Mouse (Mus musculus) right cerebral cortex, adult 2 months (tissue): ENCODE results near the gene Col15a1.

ENCODE experiments used
- DNase-seq, 2 experiments: peaks; one replicate each; pipeline ENCODE4 v3.0.0; 2021 to 2022; ENCODE audit warnings: low spot score in 2 of 2

The Col15a1 gene

DNA sequence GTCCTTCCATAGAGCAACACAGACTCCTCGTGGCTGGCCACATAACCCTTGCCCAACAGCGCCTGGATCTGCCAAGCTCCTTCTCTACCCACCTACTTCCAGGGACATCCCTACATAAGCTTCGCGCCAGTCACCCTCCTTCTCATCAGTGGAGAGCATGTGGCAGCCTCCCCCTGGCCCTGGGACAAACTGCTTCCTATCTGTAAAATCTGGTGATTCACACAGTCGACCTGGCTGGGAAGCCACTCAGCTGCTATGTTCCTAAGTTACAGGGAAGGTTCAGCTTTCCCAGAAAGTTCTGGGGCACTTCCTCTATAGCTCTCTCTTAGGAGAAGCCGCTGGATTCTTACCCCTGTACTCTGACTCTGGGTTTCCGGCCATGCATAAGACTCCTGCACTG is 22.5 kb downstream of the Col15a1 start:
- DNase-seq = no peak

DNA sequence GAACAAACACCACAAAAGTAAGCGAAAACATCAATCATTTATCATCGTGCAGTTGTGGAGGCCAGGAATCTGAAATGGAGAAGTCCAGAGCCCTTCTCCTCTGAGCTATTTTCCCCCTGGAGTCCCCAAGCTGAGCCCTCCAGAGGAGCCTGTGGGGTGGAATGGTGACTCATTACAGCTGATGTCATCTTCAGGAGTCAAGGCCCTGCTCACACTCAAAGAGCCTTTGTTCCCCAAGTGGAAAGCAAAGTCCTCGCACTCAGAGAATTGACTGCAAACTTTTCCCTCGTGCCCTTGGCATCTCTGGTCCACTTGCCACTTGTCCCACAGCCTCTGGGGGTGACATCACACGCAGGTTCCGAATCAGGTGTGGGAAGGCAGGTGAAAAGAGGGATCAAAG is 23.4 kb downstream of the Col15a1 start:
- DNase-seq = no peak

DNA sequence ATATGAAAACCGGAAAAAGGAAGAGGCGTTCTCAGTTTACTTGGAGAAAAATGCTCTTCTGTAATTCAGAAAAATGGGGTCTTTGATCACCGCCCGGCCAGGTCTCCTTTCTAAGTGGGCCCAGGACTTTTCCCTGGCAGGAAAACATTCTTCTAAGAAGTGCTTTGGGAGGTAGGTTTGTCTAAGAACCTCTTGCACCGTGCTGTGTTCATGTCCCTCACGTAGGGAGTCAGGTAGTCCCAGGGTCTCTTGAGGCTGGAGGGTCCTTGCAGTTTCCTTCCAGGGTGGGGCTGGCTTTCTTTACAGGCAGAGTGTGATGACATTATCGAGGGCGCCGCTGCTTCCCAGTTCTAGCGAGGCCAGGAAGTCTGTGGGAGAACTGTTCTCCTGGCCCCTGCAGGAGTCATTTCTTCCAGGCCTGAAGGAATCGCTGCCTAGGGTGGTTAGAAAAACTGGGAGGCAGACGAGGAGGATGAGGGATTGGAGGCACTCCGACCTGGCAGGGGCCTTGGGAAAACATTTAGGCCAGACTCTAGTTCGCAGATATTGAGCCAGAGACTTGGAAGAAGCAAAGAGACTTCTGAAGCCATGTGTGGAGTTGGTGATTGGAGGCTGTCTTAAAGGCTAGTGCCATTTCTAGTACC is 25.4 kb downstream of the Col15a1 start:
- no peak for DNase-seq

DNA sequence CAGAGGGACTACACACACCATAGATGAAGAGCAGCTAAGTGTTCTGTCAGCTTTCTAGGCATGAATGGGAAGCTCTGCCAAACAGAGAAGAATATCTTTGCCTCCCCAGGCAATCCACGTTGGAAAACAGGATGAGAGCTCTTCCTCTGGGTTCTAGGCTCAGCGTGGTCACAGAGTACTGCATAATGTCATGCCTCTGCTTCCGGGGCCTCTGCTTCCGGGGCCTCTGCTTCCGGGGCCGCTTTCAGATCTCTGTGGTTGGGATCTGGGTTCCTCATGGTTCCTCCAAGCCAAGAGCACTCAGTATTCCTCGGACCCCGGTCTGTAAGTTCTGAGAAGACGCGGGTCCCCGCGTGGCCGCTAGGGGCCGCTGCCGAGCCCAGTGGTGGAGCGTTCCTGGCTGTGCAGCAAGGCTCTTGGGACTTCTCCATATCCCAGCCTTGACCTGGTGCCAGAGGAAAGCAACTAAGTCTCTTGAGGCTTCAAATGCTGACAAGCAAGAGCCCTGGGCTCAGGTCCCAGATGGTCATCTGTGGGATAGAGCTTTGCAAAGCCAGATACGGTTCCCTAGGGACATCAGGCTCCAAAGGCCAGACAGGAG is 26.8 kb downstream of the Col15a1 start:
- DNase-seq = peak; percentile 64 to 77

DNA sequence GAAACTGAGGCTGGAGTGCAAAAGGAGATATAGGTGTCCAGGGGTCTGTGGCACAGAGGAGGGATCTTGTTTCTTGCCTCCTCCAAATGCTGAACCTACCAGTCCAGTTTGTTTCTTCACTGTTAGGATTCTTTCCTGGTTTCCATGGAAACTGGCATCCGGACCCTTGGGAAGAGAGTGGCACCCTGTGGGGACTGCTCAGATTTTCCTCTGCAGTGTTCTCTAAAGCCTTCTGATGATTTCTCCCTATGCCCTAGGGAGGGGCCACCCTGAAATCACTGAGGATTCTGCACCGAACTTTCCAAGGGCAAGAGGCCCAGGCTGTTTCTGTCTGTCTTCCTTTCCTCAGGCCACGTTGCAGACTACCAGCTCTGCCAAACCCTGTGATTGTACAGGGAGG is 27.4 kb downstream of the Col15a1 start:
- DNase-seq = no peak

DNA sequence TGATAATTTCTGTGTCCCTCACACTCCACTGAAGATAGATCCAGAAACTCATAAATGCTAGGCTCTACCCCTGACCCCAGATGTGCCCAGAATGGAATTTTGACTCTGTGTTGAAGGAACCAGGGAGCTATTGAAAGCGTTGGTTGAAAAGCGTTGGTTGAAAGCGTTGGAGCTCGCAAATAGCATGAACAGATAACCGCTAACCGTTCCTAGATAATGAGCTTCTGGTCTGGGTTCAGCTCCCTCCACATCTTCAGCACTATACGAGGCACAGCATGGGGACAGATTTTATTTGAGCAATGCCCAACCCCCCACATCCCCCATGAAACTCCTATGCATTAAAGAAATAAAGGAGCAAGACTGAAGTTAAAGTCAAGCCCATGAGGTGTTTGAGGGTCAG is 28.1 kb downstream of the Col15a1 start:
- no peak for DNase-seq

DNA sequence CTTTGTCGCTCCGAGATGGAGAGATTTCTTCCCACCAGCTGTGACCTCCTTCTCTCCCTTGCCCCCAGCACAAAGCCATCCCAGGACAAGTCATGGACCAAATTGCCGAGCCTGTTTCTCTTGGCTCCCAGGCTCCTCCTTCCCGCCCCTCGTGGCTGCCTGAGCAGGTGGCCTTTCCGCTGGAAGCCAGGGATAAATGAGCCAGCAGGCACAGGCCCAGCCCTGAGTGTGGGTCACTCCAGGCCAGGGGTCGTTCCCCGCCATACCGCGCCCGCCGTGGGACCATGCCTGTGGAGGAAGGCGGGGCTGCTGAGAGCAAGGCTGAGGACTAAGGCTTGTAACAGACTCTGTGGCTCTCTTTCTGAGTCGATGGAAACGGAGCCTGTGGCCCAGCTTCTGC is 29.3 kb downstream of the Col15a1 start:
- no peak for DNase-seq

DNA sequence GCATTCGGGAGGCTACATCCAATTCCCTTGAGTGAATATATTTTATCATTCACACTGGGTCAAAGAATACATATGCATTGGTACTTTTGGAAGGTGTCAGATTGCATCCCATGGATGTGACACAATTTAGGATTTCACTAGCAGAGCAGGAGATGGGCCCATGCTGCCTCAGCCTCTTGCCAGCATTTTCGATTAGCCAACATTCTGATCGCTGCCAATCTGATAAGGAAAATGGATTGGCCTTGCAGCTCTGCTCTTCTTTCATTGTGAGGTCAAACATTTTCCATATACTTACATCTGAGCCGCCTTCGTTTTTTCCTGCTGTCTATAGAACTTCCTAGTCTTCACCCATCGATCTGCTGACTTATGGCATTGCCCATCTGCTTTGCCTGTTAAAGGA is 31.2 kb downstream of the Col15a1 start:
- no peak for DNase-seq

DNA sequence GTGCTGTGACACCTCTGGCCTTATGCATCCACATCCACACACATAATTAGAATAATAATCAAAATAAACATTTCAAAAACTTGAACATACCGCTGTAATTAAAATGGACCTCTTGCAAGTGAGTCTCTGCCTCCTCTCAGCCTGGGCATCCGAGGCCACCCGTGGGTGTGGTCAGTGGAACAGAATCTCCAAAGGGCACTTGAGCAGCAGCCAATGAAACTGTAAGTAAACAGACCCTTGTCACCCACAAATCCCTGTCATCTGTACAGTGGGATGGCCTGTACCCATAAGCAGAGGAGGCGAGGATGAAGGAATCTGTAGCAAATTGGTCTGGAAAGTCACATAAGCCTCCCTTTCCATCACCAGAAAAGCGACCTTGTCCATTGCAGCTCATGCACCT is 32.9 kb downstream of the Col15a1 start:
- no peak for DNase-seq

DNA sequence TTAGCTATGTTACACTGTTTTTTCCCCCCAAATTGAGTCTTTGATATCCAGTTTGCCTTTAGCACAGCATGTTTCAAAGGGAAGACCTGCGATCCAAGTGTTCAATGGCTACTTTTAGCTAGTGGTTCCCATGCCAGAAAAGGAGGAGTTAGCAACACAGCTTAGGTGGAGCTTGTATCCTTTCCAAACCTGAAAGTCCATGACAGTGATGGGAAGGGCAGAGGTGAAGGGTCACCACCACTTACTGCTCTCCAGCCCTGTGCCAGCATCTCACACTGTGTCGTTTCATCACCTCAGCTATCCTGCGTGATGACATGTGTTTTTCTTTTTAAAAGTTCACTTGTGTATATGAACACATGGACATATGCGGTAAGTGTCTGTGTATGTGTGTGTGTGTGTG is 34.2 kb downstream of the Col15a1 start:
- DNase-seq = no peak

DNA sequence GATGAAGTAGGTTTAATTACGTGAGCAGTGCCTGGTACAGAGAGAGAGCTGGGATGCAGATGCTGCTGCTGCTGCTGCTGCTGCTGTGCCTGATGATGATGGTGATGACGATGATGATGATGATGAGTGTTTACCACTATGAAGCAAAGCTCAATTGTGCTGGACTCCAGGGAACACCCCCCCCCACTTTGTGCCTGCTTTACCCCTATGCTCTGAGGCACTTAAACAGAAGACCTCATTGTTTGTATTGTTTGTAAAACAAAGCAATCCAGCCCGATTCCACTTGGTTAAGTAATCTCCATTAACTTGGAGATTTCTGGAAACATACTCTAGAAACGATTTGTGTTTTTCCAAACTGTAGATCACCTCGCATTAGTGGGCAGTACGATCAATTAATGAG is 36.7 kb downstream of the Col15a1 start:
- DNase-seq = no peak

DNA sequence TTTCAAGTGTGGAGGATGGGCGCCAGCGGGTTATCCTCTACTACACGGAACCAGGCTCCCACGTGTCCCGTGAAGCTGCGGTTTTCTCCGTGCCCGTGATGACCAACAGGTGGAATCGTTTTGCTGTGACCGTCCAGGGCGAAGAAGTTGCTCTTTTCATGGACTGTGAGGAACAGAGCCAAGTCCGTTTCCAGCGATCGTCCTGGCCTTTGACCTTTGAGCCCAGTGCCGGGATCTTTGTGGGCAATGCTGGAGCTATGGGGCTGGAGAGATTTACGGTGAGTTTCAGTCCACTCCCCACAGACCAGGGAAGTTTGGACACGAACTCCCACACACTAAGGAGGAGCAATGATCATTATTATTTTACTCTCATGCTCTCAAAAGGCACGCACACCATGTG is 37.7 kb downstream of the Col15a1 start:
- no peak for DNase-seq

DNA sequence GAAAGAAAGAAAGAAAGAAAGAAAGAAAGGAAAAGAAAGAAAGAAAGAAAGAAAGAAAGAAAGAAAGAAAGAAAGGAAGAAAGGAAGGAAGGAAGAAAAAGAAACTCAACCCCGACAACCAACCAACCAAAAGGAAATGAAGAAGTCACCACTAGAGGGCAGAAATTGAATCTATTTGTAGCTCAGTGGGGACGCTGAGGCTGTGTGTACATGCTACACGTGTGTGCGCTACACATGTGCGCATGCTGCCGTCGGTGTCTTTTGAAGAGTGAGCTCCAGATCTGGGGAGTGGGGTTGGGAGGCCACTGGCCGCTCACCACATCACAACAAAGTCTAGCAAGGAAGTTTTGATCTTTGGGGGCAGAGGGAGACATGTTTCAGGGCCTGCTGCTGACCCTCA is 38.9 kb downstream of the Col15a1 start:
- DNase-seq = no peak

DNA sequence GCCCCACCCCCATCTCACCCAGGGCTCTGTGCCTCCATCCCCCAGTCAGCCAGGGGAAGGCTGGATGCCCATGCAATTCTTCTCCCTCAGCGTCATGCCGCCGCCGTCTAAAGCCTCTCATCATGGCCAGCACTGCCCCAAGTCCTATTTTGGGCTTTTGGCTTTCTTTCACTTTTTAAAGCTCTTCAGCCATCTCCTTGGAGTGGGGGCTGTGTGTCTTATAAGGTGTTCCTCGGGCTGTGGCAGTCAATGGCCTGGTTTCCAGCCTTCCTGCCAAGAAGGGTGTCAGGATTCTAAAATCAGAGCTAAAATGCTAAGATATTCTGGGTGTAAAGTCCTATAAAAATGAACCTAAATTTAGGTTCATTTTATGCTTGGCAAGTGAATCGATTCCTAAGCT is 39.6 kb downstream of the Col15a1 start:
- DNase-seq = peak in 1 of 2 experiments; percentile 27

DNA sequence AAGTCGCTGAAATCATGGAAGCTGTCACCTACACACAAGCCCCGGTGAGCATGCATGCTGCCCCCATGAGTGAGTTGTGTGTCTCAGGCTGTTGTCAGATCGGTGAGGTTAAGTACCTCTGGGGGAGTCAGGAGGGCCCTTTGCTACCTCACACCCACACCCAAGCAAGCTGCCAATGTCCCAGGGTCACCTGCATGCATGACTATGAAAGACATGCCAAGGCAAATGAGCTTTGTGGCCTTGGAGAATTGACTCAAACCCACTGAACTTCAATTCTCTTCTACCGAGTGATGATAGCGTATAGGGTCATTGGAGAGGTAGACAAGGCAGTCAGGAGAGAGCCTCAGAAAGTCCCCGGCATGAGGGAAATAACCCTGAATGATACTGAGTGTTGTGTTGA is 41.2 kb downstream of the Col15a1 start:
- no peak for DNase-seq

DNA sequence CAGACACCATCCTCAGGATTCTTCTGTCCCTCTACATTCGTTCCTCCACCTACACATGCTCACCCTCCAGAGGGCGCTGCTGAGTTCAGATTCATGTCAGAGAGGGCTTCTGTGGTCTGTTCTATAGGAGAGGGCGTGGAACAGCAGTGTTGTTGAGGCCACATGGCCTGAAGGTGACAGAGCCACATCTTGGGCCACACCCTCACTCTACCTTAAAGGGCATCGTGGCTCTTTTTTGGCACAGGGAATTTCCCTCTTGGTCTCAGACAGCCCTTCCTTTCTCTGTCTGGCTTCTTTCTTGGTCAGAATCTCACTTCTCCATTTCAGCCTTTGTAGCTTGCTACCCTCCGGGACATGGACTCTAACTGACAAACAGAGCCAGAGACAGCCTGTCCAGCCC is 43.1 kb downstream of the Col15a1 start:
- peak; percentile 76 to 78 for DNase-seq

DNA sequence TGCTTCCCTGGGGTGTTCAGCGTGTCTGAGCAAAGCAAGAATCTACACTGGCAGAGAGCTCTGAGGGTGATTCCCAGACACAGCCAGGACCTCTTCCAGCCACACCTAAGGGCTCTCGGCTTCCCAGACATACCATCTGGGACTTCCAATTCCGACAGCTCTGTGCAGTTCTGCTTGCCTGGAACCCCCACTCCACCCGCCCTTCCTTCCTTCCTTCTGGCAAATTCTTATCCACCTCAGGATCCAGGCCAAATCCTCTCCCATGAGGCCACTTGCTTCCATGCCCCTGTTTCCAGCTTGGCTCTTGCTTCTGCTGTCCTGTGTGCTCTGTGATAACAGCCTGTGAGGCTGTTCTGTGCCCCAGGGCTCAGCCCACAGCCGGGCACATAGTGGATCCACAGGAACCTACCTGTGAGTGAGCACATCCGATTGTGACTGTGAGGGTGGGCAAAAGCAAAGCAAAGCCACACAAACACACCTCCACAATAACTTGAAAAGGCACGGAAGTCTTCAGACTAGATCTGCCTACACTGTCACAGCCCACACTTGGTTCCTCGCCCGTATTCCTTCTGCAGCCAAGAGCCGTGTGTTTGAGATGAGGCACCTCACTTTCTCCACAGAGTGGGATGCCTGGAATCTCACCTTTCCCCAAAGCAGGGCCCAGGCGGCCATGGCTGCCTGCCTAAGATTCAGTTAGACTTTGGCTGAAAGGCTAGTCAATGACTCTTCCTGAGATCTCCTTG is 43.9 kb downstream of the Col15a1 start:
- DNase-seq = peak; percentile 75 to 86

DNA sequence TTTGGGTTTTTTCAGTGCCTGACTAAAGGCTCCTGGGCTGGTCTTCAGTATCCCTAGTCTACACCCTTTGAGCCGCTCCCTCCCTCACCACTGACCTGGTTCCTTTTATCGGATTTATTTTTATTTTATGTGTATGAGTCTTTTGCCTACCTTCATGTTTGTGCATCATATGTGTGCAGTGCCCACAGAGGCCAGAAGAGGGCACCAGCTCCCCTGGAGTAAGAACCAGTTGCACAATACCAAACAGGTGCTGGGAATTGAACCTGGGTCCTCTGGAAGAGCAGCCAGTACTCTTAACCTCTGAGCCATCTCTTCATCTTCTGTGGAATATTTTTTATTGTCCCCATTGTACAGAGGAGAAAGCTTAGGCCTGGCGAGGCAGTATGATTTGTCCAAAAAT is 44.7 kb downstream of the Col15a1 start:
- no peak for DNase-seq

DNA sequence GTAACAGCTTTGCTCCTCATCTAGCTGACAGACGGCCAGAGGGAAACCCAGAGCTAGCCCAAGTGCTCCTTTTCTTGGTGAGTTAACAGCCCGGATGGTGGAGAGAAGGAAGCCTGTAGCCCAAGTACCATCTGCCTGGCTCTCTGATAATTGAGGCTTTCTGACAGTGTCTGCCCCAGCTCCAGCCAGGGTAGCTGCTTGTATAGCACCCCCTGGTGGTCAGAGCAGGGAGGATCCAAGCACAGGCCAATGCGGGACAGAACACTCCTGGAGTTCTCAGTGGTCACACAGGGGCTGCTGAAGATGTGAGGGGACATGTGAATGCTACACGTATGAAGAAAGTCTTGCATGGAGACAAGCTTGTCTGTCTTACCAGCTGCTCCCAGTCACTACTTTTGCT is 47.7 kb downstream of the Col15a1 start:
- peak; percentile 70 to 72 for DNase-seq

DNA sequence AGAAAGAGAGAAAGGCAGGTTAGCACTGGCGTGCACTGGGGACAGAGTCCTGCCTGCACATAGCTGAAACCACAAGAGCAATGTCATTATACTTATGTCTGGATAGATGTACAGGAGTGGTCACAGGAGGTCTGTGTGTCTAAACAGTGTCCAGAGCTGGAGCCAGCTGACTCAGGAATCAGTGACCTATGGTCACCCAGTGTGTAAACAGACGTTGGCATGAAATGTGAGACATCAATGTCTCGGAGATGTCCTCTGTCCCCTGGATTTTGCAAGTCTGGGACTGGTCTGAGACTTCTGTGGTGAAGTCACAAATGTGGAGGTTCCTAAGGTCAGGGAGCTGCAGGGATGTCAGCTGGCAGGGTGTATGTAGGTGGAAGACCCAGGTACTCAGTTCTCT is 50.2 kb downstream of the Col15a1 start:
- no peak for DNase-seq

DNA sequence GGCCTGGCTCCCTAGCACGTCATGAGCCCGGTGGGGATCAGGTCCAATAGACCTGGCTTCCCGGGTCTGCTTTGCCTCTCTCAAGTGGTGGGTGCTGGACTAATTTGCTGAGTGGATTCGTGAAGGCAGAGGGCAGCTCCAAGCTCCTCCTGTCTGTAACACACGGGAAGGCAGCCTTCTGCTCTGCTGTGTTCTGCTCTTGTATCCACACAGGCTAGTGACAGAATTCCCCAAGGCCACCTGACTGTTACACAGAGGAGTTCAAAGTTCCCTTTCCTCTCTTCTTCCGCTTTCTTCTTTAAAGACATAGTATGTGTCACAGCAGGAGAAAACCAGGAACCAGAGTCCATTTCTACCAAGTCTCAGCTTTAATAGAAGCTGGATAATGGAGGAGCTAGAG is 53.1 kb downstream of the Col15a1 start:
- DNase-seq = no peak

DNA sequence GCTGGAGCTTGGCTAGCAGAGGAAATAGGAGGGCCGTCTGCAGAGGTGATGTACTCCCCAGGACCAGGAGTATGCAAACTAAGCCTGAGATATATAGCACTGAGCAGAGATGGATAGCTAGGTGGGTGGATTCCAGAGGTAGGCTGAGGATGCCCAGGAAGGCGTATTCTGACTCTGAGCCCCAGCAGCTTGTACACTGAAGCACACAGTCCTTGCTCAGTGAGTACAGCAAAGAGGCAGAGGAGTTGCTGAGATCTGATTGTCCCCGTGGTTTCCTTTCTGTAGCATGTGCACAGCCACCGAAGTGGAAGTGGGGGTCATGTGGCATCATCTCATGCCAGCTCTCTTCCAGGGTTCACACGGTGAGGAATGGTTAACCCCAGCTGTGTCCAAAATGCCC is 54.0 kb downstream of the Col15a1 start:
- DNase-seq = no peak

DNA sequence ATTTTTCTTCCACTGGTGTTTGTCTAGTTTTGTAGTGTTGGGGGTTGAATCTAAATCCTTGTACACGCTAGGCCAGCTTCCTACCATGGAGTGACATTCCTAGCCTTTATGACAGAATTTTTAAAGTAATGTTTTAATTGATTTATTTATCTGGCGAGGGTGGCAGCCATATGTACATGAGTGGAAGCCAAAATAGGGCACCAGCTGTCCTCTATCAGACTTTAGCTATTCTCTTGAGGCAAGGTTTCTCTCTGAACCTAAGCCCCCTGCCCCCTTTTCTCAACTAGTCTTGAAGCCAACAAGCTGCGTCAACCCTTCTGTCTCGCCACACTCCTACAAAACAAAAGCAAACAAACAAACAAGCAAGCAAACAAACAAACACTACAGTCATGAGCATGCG is 57.6 kb downstream of the Col15a1 start:
- no peak for DNase-seq
